Mouse (Mus musculus): ENCODE results near the gene Eml1.

The Eml1 gene

GRCm38 (mm10) chr12:108553079-108553478 is 182.3 kb downstream of the Eml1 start:
- CTCF ChIA-PET = no interaction called here

DNA sequence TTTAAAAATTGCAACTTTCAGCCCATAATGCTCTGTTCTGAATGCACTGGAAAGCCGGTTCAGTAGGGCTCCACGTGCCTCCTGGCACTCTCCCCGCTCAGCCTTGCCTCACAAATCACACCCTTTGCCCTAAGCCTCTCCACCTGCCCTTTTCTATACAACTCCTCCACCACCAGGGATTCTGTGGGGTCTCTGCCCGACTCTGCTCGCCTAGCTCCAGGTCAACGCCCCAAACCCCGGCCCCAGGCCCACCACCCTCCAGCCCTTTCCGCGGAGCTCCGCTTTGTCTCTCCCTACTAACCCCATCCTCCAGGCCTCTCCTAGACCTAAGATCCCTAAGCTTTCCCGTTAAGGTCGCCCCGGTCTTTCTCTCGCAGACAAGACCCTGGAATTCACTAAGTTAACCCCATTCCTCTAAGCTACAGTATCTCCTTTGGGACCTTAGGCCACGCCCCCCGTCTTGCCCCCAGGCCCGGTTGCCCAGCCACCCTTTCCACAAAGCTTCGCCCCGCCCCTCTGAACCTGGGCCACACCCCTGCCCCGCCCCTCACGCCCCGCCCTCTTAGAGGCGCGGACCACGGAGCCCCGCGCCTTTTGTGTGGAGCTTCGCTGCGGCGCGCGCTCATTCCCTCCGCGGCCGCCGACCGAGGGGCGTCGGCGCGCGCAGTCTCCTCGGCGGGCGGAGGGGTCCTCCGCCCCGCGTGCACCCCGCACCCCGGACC is 183.5 kb downstream of the Eml1 start, which contains the start of gene Evl:
Gene Evl (plus strand): TSS at position 601 of the 722 bp plus-strand sequence.
- CTCF ChIA-PET = no interaction called here

- CTCF ChIA-PET = no interaction called here
These were observed 184.3 kb downstream of the Eml1 start for GRCm38 (mm10) chr12:108554861-108555556.

GRCm38 (mm10) chr12:108558194-108558593 is 187.4 kb downstream of the Eml1 start:
- CTCF ChIA-PET = no interaction called here

DNA sequence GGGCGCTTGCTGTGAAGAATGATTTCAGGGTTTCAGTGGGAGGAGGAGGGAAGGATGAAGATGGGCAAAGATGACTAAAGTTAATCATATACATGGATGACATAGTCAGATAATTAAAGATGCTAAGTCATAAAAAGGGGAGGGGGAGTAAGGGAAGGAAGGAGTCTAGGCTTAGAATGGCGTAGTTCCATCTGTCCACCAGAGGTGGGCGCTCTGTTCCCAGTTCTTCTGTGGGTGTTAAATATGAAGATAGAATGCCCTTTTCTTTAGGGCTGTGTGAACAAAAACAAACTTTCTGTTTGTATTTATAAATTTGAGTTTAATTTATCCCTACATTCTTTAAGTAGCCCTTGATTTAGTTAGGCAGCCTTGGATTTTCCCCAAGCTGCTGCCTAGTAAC is 192.5 kb downstream of the Eml1 start:
- CTCF ChIA-PET = no interaction called here

- CTCF ChIA-PET = no interaction called here
These were observed 194.3 kb downstream of the Eml1 start for GRCm38 (mm10) chr12:108564910-108565506.

GRCm38 (mm10) chr12:108579156-108579871 is 208.6 kb downstream of the Eml1 start:
- CTCF ChIA-PET = no interaction called here

DNA sequence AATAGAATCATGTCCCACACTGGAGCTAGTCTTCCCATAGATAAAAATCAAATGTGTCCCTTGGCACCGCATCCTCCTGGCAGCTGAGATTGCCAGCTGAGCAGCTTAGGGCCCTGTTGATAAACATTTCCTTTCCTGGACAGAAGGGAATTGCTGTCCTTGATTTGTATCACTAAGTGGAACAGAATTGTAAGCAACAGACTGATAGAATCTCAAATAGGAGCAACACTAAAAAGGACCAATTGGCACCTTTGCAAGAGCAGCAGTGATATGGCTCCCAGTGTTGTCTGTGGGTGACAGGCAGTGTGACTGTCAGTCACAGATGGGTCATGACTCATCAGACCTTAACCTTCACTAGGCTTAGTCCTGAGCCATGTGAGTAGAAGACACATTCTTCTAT is 213.0 kb downstream of the Eml1 start:
- CTCF ChIA-PET = no interaction called here
